Mouse (Mus musculus) stomach, embryonic 15.5 days (tissue): Measurements from ENCODE around the gene Rufy1. TPM values are rescaled to one million over a fixed set of nuclear protein-coding genes. Genes with fewer than 3 reads are reported as not detected.

Experiments
- ATAC-seq: fragments of 200-750 bp; cut with Nextera tagmentation; 2 replicates; pipeline ENCODE4 v1.8.0; 2017; ENCODE audit warnings: low read depth, moderate number of reproducible peaks, moderate TSS enrichment; ENCODE audit not compliant: insufficient read depth, low FRiP score
- H3K27ac ChIP-seq: fragments of 300-500 bp; sonication (generic); 2 replicates; pipeline ENCODE4 v1.5.1; 2015; ENCODE audit warnings: mild to moderate bottlenecking, inconsistent platforms
- H3K27me3 ChIP-seq: fragments of 300-500 bp; sonication (generic); replicated peaks from 2 replicates; pipeline ENCODE4 v1.6.1; 2015; ENCODE audit warnings: inconsistent platforms
- H3K36me3 ChIP-seq: fragments of 300-500 bp; sonication (generic); 2 replicates; pipeline ENCODE4 v1.6.1; 2015; ENCODE audit warnings: inconsistent platforms
- H3K4me1 ChIP-seq: fragments of 300-500 bp; sonication (generic); 2 replicates; pipeline ENCODE4 v1.6.1; 2015; ENCODE audit warnings: inconsistent platforms
- H3K4me2 ChIP-seq: fragments of 300-500 bp; sonication (generic); 2 replicates; pipeline ENCODE4 v1.6.1; 2015; ENCODE audit warnings: mild to moderate bottlenecking, inconsistent platforms
- H3K4me3 ChIP-seq: fragments of 300-500 bp; sonication (generic); replicated peaks from 2 replicates; pipeline ENCODE4 v1.5.1; 2015; ENCODE audit warnings: inconsistent platforms
- H3K9ac ChIP-seq: fragments of 300-500 bp; sonication (generic); 2 replicates; pipeline ENCODE4 v1.6.1; 2015; ENCODE audit warnings: inconsistent platforms
- H3K9me3 ChIP-seq: fragments of 300-500 bp; sonication (generic); 2 replicates; pipeline ENCODE4 v1.6.1; 2016; ENCODE audit warnings: inconsistent platforms
- WGBS: fragments of 180-500 bp; shearing (Covaris S2); methylation state at CpG from one replicate; pipeline ENCODE4 v1.1.7; 2015; 5-methylcytosine and 5-hydroxymethylcytosine counted together
- microRNA counts: library from miRNA; unstranded; fragments of <30 nt; microRNA quantifications from one replicate; lab custom pipeline; 2016
- microRNA-seq: library from miRNA; unstranded; fragments of <30 nt; microRNA quantifications from one replicate; pipeline ENCODE4, GENCODE M21; 2016
- polyA plus RNA-seq: library from polyadenylated mRNA; unstranded; fragments of >200 nt; fragmentation: Nextera tagmentation; extraction: Ambion mirVana; gene quantifications from 2 replicates; pipeline ENCODE4 v1.2.1, GENCODE M21; 2015

Gene Rufy1
- polyA plus RNA-seq, 1 experiment from 2014 or later: 20.5 TPM

GRCm38 (mm10) chr11:50358950-50359861, 71.7 kb downstream of the Rufy1 start:
- peak overlapping the region; percentile 83 for H3K4me2 ChIP-seq
- peak; percentile 61 for ATAC-seq
- H3K4me3 ChIP-seq: peak overlapping the region; percentile 49
- H3K27me3 ChIP-seq: 0 out of 2 replicates have a peak, but pooled peaks cover 3% of the 10 kb centered on the region
- no peaks in the 10 kb centered on the region for H3K9me3 ChIP-seq
- peak overlapping the region; percentile 38; the same call in 1 of the 2 replicates for H3K27ac ChIP-seq
- H3K9ac ChIP-seq: peak overlapping the region; percentile 21
- H3K36me3 ChIP-seq: no peaks in the 10 kb centered on the region
- WGBS: 2% methylated on average over 74 of the region's 74 CpGs
- H3K4me1 ChIP-seq: 0 out of 2 replicates have a peak, but pooled peaks cover 4% of the 10 kb centered on the region

- H3K4me2 ChIP-seq: no peak overlapping the region
- H3K27me3 ChIP-seq: 0 out of 2 replicates have a peak, but pooled peaks cover 3% of the 10 kb centered on the region
- no peak overlapping the region for H3K27ac ChIP-seq
- H3K9ac ChIP-seq: no peak overlapping the region
- no peaks in the 10 kb centered on the region for H3K36me3 ChIP-seq
- H3K4me1 ChIP-seq: 0 out of 2 replicates have a peak, but pooled peaks cover 4% of the 10 kb centered on the region
- no peaks in the 10 kb centered on the region for H3K9me3 ChIP-seq
- H3K4me3 ChIP-seq: no peak overlapping the region
- WGBS: 56% methylated on average over 1 of the region's 1 CpGs
- ATAC-seq: no peak
Measured at GRCm38 (mm10) chr11:50355395-50355794, 75.5 kb downstream of the Rufy1 start.

- no peaks in the 10 kb centered on the region for H3K9me3 ChIP-seq
- H3K4me3 ChIP-seq: no peak overlapping the region
- H3K4me1 ChIP-seq: 0 out of 2 replicates have a peak, but pooled peaks cover 4% of the 10 kb centered on the region
- 0 out of 2 replicates have a peak, but pooled peaks cover 3% of the 10 kb centered on the region for H3K27me3 ChIP-seq
- 65% methylated on average over 3 of the region's 3 CpGs for WGBS
- H3K4me2 ChIP-seq: no peak overlapping the region
- H3K36me3 ChIP-seq: no peaks in the 10 kb centered on the region
- no peak for ATAC-seq
- H3K27ac ChIP-seq: no peak overlapping the region
- no peak overlapping the region for H3K9ac ChIP-seq
Measured at GRCm38 (mm10) chr11:50354851-50355250, 76.1 kb downstream of the Rufy1 start.

GRCm38 (mm10) chr11:50354162-50354561, 76.8 kb downstream of the Rufy1 start, which contains the start of gene Cby3:
Gene Cby3 (plus strand): TSS chr11:50354462.
- no peaks in the 10 kb centered on the region for H3K4me1 ChIP-seq
- H3K4me3 ChIP-seq: no peak within 1 kb of the TSS
- no peaks in the 10 kb centered on the region for H3K36me3 ChIP-seq
- H3K9me3 ChIP-seq: no peaks in the 10 kb centered on the region
- H3K9ac ChIP-seq: no peak within 1 kb of the TSS
- no peak within 1 kb of the TSS for H3K4me2 ChIP-seq
- no peak for ATAC-seq
- H3K27me3 ChIP-seq: 0 out of 2 replicates have a peak, but pooled peaks cover 3% of the 10 kb centered on the region
- H3K27ac ChIP-seq: no peak within 1 kb of the TSS

- Histone ChIP-seq H3K27ac (no peak overlapping the region), H3K9ac (no peak overlapping the region), H3K4me2 (no peak overlapping the region), H3K27me3 (no peaks in the 10 kb centered on the region), H3K4me3 (no peak overlapping the region), H3K9me3 (no peaks in the 10 kb centered on the region), H3K4me1 (no peaks in the 10 kb centered on the region), H3K36me3 (no peaks in the 10 kb centered on the region)
- 69% methylated on average over 2 of the region's 2 CpGs for WGBS
- ATAC-seq: no peak
Measured at GRCm38 (mm10) chr11:50352177-50352576, 78.7 kb downstream of the Rufy1 start.

- no peaks in the 10 kb centered on the region for H3K36me3 ChIP-seq
- no peaks in the 10 kb centered on the region for H3K27me3 ChIP-seq
- no peak for ATAC-seq
- H3K4me1 ChIP-seq: no peaks in the 10 kb centered on the region
- no peak overlapping the region for H3K9ac ChIP-seq
- H3K4me3 ChIP-seq: no peak overlapping the region
- H3K27ac ChIP-seq: no peak overlapping the region
- H3K9me3 ChIP-seq: no peaks in the 10 kb centered on the region
- WGBS: 86% methylated on average over 9 of the region's 9 CpGs
- no peak overlapping the region for H3K4me2 ChIP-seq
Measured at GRCm38 (mm10) chr11:50346256-50347032, 84.5 kb downstream of the Rufy1 start.

GRCm38 (mm10) chr11:50345486-50345885, 85.4 kb downstream of the Rufy1 start:
- Histone ChIP-seq H3K9ac (no peak overlapping the region), H3K4me1 (no peaks in the 10 kb centered on the region), H3K4me3 (no peak overlapping the region), H3K4me2 (no peak overlapping the region), H3K27ac (no peak overlapping the region), H3K36me3 (no peaks in the 10 kb centered on the region), H3K9me3 (no peaks in the 10 kb centered on the region), H3K27me3 (no peaks in the 10 kb centered on the region)
- WGBS: 65% methylated on average over 4 of the region's 4 CpGs
- no peak for ATAC-seq

MicroRNA genes within 50 kb of the gene (microRNA counts, 519-probe panel; counts per million panel counts)
- microRNA mmu-miR-804 (lab: Ali Mortazavi, UCI): 2,609 counts per million, percentile 62 among the panel's probes with 10 or more counts

Small RNA genes lying within 50 kb of the gene (microRNA-seq; reads per million reads assigned to microRNA genes)
- not detected for gene Mir804

Other genes with a start within 250 kb of the Rufy1 start
- 224 and 229 TPM in 2 replicates for gene Sqstm1, start 220.3 kb downstream of the Rufy1 start, polyA plus RNA-seq
- 29.1 and 29.7 TPM in 2 replicates for gene Mgat4b, start 220.2 kb downstream of the Rufy1 start, polyA plus RNA-seq
- gene Ltc4s, start 192.5 kb downstream of the Rufy1 start, polyA plus RNA-seq: 3.7 and 4.5 TPM in 2 replicates
- gene Maml1, start 138.8 kb downstream of the Rufy1 start, polyA plus RNA-seq: 5.0 and 5.4 TPM in 2 replicates
- gene Canx, start 105.5 kb downstream of the Rufy1 start, polyA plus RNA-seq: 334 and 361 TPM in 2 replicates
- 0.32 and 0.53 TPM in 2 replicates for gene Cby3, start 76.7 kb downstream of the Rufy1 start, polyA plus RNA-seq
- gene Hnrnph1, start 54.1 kb downstream of the Rufy1 start, polyA plus RNA-seq: 363 and 370 TPM in 2 replicates
- gene Adamts2, start 171.0 kb upstream of the Rufy1 start, polyA plus RNA-seq: 13.3 and 13.6 TPM in 2 replicates